Mouse (Mus musculus) myocyte (in vitro differentiated cells): ENCODE measurements at regions not wholly inside any gene's neighbourhood (a gene's known extent, or its start where the extent isn't known, plus 50 kb on each side); places are given as distances from the start of the nearest gene placed in this dataset.

Experiments used
- H3K27me3 ChIP-seq: one replicate; pipeline ENCODE4 v1.6.1; 2011; ENCODE audit not compliant: control insufficient read depth, insufficient read depth, insufficient read length
- H3K36me3 ChIP-seq: one replicate; pipeline ENCODE4 v1.6.1; 2011; ENCODE audit not compliant: control insufficient read depth, insufficient read depth
- H3K4me2 ChIP-seq: one replicate; pipeline ENCODE4 v1.6.1; 2011; ENCODE audit warnings: low read depth, control low read depth
- H3K4me3 ChIP-seq: one replicate; pipeline ENCODE4 v1.5.1; 2011; ENCODE audit warnings: mild to moderate bottlenecking, control low read depth, moderate library complexity
- H3K79me2 ChIP-seq: one replicate; pipeline ENCODE4 v1.6.1; 2011; ENCODE audit not compliant: control insufficient read depth, insufficient read depth
- H3ac ChIP-seq: one replicate; pipeline ENCODE4 v1.6.1; 2011; ENCODE audit not compliant: control insufficient read depth, insufficient read length
- CEBPB ChIP-seq: IDR thresholded peaks from 2 replicates; pipeline ENCODE4 v1.6.1; 2011; ENCODE audit warnings: mild to moderate bottlenecking, moderate library complexity; ENCODE audit not compliant: poor library complexity, insufficient read depth, severe bottlenecking
- E2F4 ChIP-seq: IDR thresholded peaks from one replicate; pipeline ENCODE4 v1.6.1; 2011; ENCODE audit warnings: mild to moderate bottlenecking, control low read depth, moderate library complexity; ENCODE audit not compliant: insufficient read depth
- MAX ChIP-seq: IDR thresholded peaks from one replicate; pipeline ENCODE4 v1.6.1; 2011; ENCODE audit warnings: low read depth, mild to moderate bottlenecking, control low read depth
- MYOD1 ChIP-seq, 3 experiments: IDR thresholded peaks; one replicate each; pipeline ENCODE4 v1.6.1; 2011; ENCODE audit warnings: control low read depth in 2 of 3, low read depth in 2 of 3, mild to moderate bottlenecking in 2 of 3, moderate library complexity in 1 of 3; ENCODE audit not compliant: insufficient read length in 2 of 3, control insufficient read depth in 1 of 3
- MYOG ChIP-seq, 3 experiments: IDR thresholded peaks; one replicate each; pipeline ENCODE4 v1.6.1; 2011; ENCODE audit warnings: control low read depth in 2 of 3, low read depth in 2 of 3, mild to moderate bottlenecking in 2 of 3; ENCODE audit not compliant: insufficient read length in 2 of 3, control insufficient read depth in 1 of 3, insufficient read depth in 1 of 3
- POLR2A ChIP-seq: IDR thresholded peaks from one replicate; pipeline ENCODE4 v1.6.1; 2011; ENCODE audit warnings: low read depth, mild to moderate bottlenecking, control low read depth, moderate library complexity; ENCODE audit not compliant: insufficient read length
- POLR2AphosphoS2 ChIP-seq: IDR thresholded peaks from one replicate; pipeline ENCODE4 v1.6.1; 2011; ENCODE audit warnings: low read depth, control low read depth; ENCODE audit not compliant: insufficient read length
- REST ChIP-seq: IDR thresholded peaks from one replicate; pipeline ENCODE4 v1.6.1; 2011; ENCODE audit warnings: mild to moderate bottlenecking, control low read depth, moderate library complexity; ENCODE audit not compliant: insufficient read depth, insufficient read length
- SRF ChIP-seq: IDR thresholded peaks from one replicate; pipeline ENCODE4 v1.6.1; 2011; ENCODE audit warnings: low read depth; ENCODE audit not compliant: control insufficient read depth, insufficient read length
- TCF12 ChIP-seq: IDR thresholded peaks from one replicate; pipeline ENCODE4 v1.6.1; 2011; ENCODE audit warnings: mild to moderate bottlenecking, control low read depth; ENCODE audit not compliant: poor library complexity, insufficient read depth, severe bottlenecking
- TCF3 ChIP-seq: IDR thresholded peaks from one replicate; pipeline ENCODE4 v1.6.1; 2011; ENCODE audit warnings: low read depth, control low read depth; ENCODE audit not compliant: insufficient read length
- USF1 ChIP-seq: IDR thresholded peaks from one replicate; pipeline ENCODE4 v1.6.1; 2011; ENCODE audit warnings: low read depth, mild to moderate bottlenecking, control low read depth, moderate library complexity

DNA sequence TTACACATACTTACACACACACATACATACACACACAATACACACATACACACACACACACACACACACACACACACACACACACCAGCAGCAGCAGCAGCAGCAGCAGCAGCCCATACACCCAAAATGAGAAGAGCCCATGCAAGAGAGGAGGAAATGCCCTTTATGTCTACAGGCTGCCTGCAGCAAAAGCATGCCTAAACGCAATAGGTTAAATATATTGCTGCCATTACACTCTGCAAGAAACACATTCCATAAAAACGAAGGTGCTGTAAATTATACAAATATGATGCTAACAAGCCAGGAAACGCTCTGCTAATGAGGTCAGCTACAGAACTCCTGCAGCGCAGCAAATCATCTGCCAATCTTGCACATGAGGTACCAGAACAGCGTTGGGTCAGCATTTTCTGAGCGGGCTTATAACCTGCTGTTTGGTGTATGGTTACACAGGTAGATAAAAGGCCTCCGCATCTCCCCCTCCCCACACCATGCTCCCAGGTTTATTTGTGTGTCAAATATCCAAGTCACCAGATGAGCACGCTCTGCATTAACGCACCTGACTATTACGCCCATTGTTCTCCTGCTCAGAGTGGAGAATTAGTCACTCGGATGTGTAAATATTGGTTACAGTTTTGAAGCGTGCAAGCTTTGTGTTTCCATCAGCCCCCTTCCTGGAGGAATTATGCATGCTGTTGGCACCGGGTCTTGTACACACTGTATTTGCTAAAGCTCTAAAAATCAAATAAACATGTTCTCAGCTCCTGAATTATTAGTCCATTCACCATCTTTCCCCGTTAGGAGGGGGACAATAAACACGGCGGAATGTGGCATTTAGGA, 214.0 kb upstream of the Zfp703 start:
- Histone ChIP-seq H3K36me3 (no peaks in the 10 kb centered on the region), H3K4me2 (no peak overlapping the region), H3K4me3 (no peak overlapping the region), H3ac (no peak overlapping the region), H3K27me3 (no peaks in the 10 kb centered on the region), H3K79me2 (no peaks in the 10 kb centered on the region)
- TF ChIP-seq POLR2A = no peak
- no peak for TF ChIP-seq POLR2AphosphoS2
- no peak for TF ChIP-seq MAX
- no peak for TF ChIP-seq SRF
- TF ChIP-seq MYOG (IDR thresholded peaks at IDR 0.05; ENCODE audit: control insufficient read depth in 1 of 3, insufficient read depth in 1 of 3, insufficient read length in 2 of 3, low read depth in 2 of 3) = no peak
- no peak for TF ChIP-seq CEBPB
- TF ChIP-seq TCF12 = no peak
- no peak for TF ChIP-seq USF1
- no peak for TF ChIP-seq MYOD1 (IDR thresholded peaks at IDR 0.05; ENCODE audit: control insufficient read depth in 1 of 3, insufficient read length in 2 of 3, low read depth in 2 of 3)
- TF ChIP-seq REST = no peak
- TF ChIP-seq E2F4 = no peak
- TF ChIP-seq TCF3 = no peak

DNA sequence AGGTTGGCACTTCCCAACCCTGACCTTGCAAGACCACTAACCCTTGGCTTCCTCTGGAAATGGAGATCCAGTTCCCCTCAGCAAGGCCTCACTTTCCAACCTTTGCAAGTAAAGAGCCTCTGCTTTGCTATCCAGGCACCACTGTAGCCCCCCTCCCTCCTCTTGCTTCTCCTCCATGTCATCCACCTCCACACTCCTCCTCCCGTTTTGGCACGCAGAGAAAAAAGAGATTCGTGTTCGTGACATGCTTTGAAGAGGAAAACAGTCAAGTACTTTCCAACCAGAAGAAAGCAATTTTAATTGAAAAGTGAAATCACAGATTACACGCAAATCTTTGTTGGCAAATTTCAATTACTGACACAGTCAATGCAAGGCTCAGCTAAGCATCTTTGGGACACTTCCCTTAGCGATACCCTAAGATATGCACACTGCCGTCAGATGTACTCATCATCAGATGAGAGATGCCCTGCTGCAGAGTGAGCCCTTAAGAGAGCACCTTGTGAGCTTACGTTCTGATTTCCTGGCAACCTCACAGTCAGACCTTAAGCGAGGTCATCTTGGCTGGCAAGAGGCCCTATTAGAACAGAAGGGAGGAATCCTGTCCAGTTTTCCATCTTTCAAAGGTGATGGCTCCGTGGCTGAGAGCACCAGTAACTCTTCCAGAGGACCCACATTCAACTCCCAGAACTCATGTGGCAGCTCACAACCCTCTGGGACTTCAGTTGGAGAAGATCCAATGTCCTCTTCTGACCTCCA, 208.5 kb upstream of the Zfp703 start:
- no peak overlapping the region for H3ac ChIP-seq
- no peaks in the 10 kb centered on the region for H3K36me3 ChIP-seq
- no peaks in the 10 kb centered on the region for H3K27me3 ChIP-seq
- TF ChIP-seq MYOG (IDR thresholded peaks at IDR 0.05; ENCODE audit: control insufficient read depth in 1 of 3, insufficient read depth in 1 of 3, insufficient read length in 2 of 3, low read depth in 2 of 3) (no peak), TCF3 (no peak), POLR2A (no peak), SRF (no peak), MYOD1 (IDR thresholded peaks at IDR 0.05; ENCODE audit: control insufficient read depth in 1 of 3, insufficient read length in 2 of 3, low read depth in 2 of 3) (no peak), MAX (no peak), E2F4 (no peak), TCF12 (no peak), REST (no peak), USF1 (no peak), CEBPB (no peak), POLR2AphosphoS2 (no peak)
- H3K4me2 ChIP-seq = no peak overlapping the region
- H3K79me2 ChIP-seq = no peaks in the 10 kb centered on the region
- H3K4me3 ChIP-seq = no peak overlapping the region

DNA sequence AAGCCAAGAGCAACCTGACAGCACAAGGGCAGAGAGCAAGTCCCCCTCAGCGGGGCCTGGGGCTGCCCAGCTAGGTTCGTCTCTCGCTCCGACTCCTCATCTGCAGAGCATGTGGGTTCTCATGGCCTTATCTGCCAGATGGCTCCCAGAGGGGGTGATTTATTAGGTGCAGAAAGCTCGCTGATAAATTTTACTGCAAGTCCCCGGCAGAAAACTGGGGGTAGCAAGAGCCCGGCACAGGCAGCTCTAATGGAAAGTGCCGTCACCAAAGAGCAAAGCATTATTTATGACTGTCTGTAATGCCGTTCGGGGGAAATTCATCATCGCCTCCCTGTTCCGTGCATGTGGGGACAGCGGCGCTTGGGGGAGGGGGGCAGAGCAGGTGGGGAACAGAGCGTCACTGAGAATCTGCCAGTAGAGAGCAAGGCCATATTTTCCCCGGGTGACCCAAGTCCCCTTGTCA, 206.7 kb upstream of the Zfp703 start:
- Histone ChIP-seq H3K27me3 (no peaks in the 10 kb centered on the region), H3K4me3 (no peak overlapping the region)

DNA sequence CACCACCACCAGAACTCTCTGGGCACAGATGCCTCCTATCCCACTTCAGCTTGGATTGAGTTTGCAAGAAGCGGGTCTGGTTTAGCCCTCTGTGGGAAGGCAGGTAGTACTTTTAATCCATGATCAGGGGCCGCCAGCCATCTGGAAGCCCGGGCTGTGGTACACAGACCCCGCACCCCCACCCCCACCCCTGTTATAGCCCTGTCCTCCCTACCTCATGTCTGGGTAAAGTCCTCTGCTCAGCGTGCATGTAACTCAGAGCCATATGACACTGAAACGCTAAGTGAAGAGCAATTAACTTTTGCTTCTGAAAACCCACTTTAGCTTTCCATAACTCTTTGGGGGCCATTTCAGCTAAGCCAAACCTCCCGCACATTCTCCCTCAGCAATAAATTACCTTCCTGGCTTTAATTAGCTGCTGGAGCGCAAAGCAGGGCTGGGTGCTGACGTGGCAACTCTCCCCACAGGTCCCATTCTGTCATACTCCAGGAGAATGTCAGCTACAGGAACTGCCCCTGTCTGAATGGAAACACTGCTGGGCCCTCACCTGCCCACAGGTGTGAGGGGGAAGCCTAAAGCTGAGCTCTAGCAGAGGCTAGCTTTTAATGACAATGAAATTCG, 198.1 kb upstream of the Zfp703 start:
- H3K27me3 ChIP-seq = no peaks in the 10 kb centered on the region
- H3K4me2 ChIP-seq = no peak overlapping the region
- no peak overlapping the region for H3ac ChIP-seq
- TF ChIP-seq MYOD1 (IDR thresholded peaks at IDR 0.05; ENCODE audit: control insufficient read depth in 1 of 3, insufficient read length in 2 of 3, low read depth in 2 of 3) (no peak), TCF12 (no peak), USF1 (no peak), POLR2AphosphoS2 (no peak), REST (no peak)
- H3K79me2 ChIP-seq = no peaks in the 10 kb centered on the region
- H3K36me3 ChIP-seq = no peaks in the 10 kb centered on the region
- no peak overlapping the region for H3K4me3 ChIP-seq

More for the DNA sequence above, 206.7 kb upstream of the Zfp703 start:
- Histone ChIP-seq H3K79me2 (no peaks in the 10 kb centered on the region), H3K4me2 (peak overlapping the region; percentile 20), H3K36me3 (no peaks in the 10 kb centered on the region), H3ac (no peak overlapping the region)
- no peak for TF ChIP-seq POLR2AphosphoS2
- TF ChIP-seq USF1 = no peak
- TF ChIP-seq E2F4 = no peak
